Mouse (Mus musculus) heart, embryonic 10.5 days (tissue): ENCODE measurements around the gene Kcnj12. TPM values are rescaled to one million over a fixed set of nuclear protein-coding genes. Genes with fewer than 3 reads are reported as not detected.

ENCODE experiments used
- DNase-seq: peaks from one replicate; pipeline ENCODE4 v3.0.0-alpha.2; 2017; ENCODE audit warnings: low spot score
- H3K27ac ChIP-seq: fragments of 300-500 bp; sonication (generic); 2 replicates; pipeline ENCODE4 v1.5.1; 2016; ENCODE audit warnings: mild to moderate bottlenecking
- H3K27me3 ChIP-seq: fragments of 300-500 bp; sonication (generic); 2 replicates; pipeline ENCODE4 v1.6.1; 2016; ENCODE audit warnings: mild to moderate bottlenecking; ENCODE audit not compliant: poor library complexity, insufficient read depth, severe bottlenecking
- H3K36me3 ChIP-seq: fragments of 300-500 bp; sonication (generic); 2 replicates; pipeline ENCODE4 v1.6.1; 2016; ENCODE audit warnings: mild to moderate bottlenecking, moderate library complexity
- H3K4me1 ChIP-seq: fragments of 300-500 bp; sonication (generic); 2 replicates; pipeline ENCODE4 v1.6.1; 2016; ENCODE audit warnings: mild to moderate bottlenecking
- H3K4me3 ChIP-seq: fragments of 300-500 bp; sonication (generic); 2 replicates; pipeline ENCODE4 v1.5.1; 2016; ENCODE audit warnings: mild to moderate bottlenecking, moderate library complexity
- H3K9me3 ChIP-seq: fragments of 300-500 bp; sonication (generic); 2 replicates; pipeline ENCODE4 v1.6.1; 2016; ENCODE audit warnings: mild to moderate bottlenecking, moderate library complexity
- WGBS: fragments of 180-500 bp; shearing (Covaris S2); methylation state at CpG from one replicate; pipeline ENCODE4 v1.1.7; 2016; 5-methylcytosine and 5-hydroxymethylcytosine counted together
- polyA plus RNA-seq: library from polyadenylated mRNA; unstranded; fragments of >200 nt; fragmentation: Nextera tagmentation; extraction: Ambion mirVana; gene quantifications from 2 replicates; pipeline ENCODE4 v1.2.1, GENCODE M21; 2016

Kcnj12 gene
- polyA plus RNA-seq, 1 experiment from 2014 or later: 1.7 TPM

- peak overlapping the region; percentile 64 for H3K27ac ChIP-seq
- no peak for DNase-seq
- H3K27me3 ChIP-seq: peaks cover 44% of the 10 kb centered on the region
- WGBS: 56% methylated on average over 11 of the region's 11 CpGs
- H3K4me1 ChIP-seq: peaks cover 51% of the 10 kb centered on the region
- no peak overlapping the region for H3K4me3 ChIP-seq
- H3K9me3 ChIP-seq: no peaks in the 10 kb centered on the region
- H3K36me3 ChIP-seq: no peaks in the 10 kb centered on the region
Measured at GRCm38 (mm10) chr11:61028211-61028950, 6.0 kb downstream of the Kcnj12 start.

DNA sequence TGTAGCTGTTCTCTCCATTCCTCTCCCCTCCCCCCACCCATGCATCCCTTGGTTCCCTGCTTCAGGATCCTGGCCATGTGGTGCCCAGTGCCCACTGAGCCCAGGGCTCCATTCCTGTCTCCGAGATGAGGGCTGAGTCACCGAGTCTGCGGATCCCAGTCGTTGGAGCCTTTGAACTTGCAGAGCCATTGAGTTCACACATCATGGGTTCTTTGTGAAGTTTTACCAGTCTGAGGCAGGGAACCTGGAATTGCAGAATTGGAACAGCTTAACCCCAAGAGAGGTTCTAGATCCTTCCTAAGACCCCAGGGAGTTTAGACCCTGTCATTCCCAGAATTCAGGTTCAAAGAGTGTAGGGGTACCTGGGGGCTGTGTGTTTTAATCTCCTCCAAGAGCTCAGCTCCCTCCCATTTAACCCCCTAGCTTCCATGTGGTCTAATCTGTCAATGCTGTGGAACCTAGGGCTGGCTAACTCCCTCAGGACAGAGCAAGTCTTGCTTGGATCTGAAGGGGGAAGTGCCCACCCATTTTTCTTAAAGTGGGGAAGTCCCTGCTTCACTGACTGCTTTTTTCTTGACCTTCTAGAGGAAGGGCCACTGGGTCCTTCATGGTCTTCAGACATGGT lies 6.9 kb downstream of the Kcnj12 start:
- Histone ChIP-seq H3K4me3 (no peak overlapping the region), H3K27me3 (peaks cover 36% of the 10 kb centered on the region), H3K27ac (no peak overlapping the region), H3K4me1 (peaks cover 48% of the 10 kb centered on the region), H3K9me3 (no peaks in the 10 kb centered on the region), H3K36me3 (no peaks in the 10 kb centered on the region)
- no peak for DNase-seq
- WGBS: 49% methylated on average over 4 of the region's 4 CpGs

GRCm38 (mm10) chr11:61029864-61030595 lies 7.7 kb downstream of the Kcnj12 start:
- Histone ChIP-seq H3K9me3 (no peaks in the 10 kb centered on the region), H3K36me3 (no peaks in the 10 kb centered on the region), H3K27ac (no peak overlapping the region), H3K4me3 (no peak overlapping the region), H3K27me3 (peaks cover 28% of the 10 kb centered on the region), H3K4me1 (peaks cover 41% of the 10 kb centered on the region)
- 75% methylated on average over 7 of the region's 7 CpGs for WGBS
- no peak for DNase-seq

DNA sequence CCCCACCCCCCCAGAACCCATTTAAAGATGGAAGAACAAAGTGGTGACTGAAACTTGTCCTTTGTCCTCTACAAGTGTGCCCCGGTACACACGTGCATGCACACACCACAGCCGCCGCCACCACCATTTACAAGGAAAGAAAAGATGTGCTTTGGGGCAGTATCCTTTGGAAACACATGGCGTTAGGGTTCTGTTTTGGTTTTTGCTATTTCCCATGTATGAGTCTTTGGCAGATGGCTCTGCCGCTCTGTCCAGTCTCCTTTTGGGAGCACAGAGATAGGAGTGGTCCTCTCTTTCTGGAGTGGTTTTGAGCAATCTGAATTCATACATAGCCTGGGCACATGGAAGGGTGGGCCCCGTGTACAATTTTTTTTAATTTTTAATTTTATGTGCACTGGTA lies 8.8 kb downstream of the Kcnj12 start:
- WGBS: 93% methylated on average over 7 of the region's 7 CpGs

DNA sequence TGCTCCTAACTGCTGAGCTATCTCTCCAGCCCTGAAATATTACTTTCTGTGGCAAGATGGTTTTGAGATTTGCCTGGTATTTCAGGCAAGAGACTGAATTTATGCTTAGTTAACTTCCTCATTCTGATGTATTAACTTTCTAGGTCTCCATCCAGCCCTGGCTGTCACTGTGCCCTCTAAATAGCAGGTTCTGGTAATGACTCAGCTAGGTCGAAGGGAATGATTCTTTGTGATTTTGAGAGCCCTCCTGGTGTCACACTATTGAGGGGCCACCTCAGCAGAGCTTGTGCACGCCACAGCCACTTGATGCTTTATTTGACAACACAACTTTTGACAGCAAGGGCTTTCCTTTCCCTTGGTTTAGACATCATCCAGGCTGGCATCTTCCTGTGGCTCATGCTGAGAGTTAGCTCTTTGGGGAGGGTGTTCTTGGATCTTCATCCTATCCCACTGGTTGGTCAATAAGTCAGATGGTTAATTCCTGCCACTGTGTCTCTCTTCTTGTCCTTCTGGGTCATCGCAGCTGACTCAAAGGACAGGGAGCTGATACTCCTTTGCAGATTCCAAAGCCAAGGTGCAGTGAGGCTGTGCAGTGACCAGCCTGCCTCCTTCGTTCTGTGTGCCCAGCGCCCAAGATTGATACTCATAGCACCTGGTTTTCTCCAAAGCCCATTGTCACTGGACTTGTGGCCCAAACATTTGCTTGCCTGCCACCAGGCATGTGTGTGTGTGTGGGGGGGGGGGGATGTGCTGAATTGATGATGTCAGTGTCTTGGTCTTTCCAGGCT lies 9.5 kb downstream of the Kcnj12 start:
- DNase-seq: no peak
- Histone ChIP-seq H3K9me3 (no peaks in the 10 kb centered on the region), H3K27me3 (peaks cover 11% of the 10 kb centered on the region; the same call in 1 of the 2 replicates), H3K4me3 (no peak overlapping the region), H3K27ac (no peak overlapping the region), H3K36me3 (no peaks in the 10 kb centered on the region), H3K4me1 (peaks cover 23% of the 10 kb centered on the region)
- 77% methylated on average over 5 of the region's 5 CpGs for WGBS

More for the DNA sequence above, 8.8 kb downstream of the Kcnj12 start:
- DNase-seq: no peak
- Histone ChIP-seq H3K4me3 (no peak overlapping the region), H3K36me3 (no peaks in the 10 kb centered on the region), H3K27me3 (peaks cover 18% of the 10 kb centered on the region), H3K9me3 (no peaks in the 10 kb centered on the region), H3K27ac (no peak overlapping the region), H3K4me1 (peaks cover 30% of the 10 kb centered on the region)

GRCm38 (mm10) chr11:61032481-61032880 lies 10.1 kb downstream of the Kcnj12 start:
- H3K27me3 ChIP-seq: 0 out of 2 replicates have a peak, but pooled peaks cover 4% of the 10 kb centered on the region
- H3K36me3 ChIP-seq: no peaks in the 10 kb centered on the region
- H3K4me1 ChIP-seq: peaks cover 18% of the 10 kb centered on the region
- 78% methylated on average over 7 of the region's 7 CpGs for WGBS
- no peaks in the 10 kb centered on the region for H3K9me3 ChIP-seq
- DNase-seq: no peak
- no peak overlapping the region for H3K27ac ChIP-seq
- H3K4me3 ChIP-seq: no peak overlapping the region

- Histone ChIP-seq H3K9me3 (no peaks in the 10 kb centered on the region), H3K36me3 (no peaks in the 10 kb centered on the region), H3K4me1 (peaks cover 15% of the 10 kb centered on the region), H3K27me3 (0 out of 2 replicates have a peak, but pooled peaks cover 4% of the 10 kb centered on the region), H3K27ac (no peak overlapping the region), H3K4me3 (no peak overlapping the region)
- no peak for DNase-seq
- WGBS: 78% methylated on average over 5 of the region's 5 CpGs
Measured at GRCm38 (mm10) chr11:61033160-61033559, 10.8 kb downstream of the Kcnj12 start.

GRCm38 (mm10) chr11:61036639-61037038 lies 14.3 kb downstream of the Kcnj12 start:
- H3K4me3 ChIP-seq: no peak overlapping the region
- no peaks in the 10 kb centered on the region for H3K9me3 ChIP-seq
- no peak overlapping the region for H3K27ac ChIP-seq
- peaks cover 11% of the 10 kb centered on the region for H3K4me1 ChIP-seq
- WGBS: 91% methylated on average over 9 of the region's 9 CpGs
- no peak for DNase-seq
- no peaks in the 10 kb centered on the region for H3K36me3 ChIP-seq
- H3K27me3 ChIP-seq: no peaks in the 10 kb centered on the region

GRCm38 (mm10) chr11:61038277-61038782 lies 16.0 kb downstream of the Kcnj12 start:
- Histone ChIP-seq H3K27ac (no peak overlapping the region), H3K27me3 (0 out of 2 replicates have a peak, but pooled peaks cover under 1% of the 10 kb centered on the region), H3K36me3 (no peaks in the 10 kb centered on the region), H3K4me1 (peaks cover 28% of the 10 kb centered on the region), H3K4me3 (no peak overlapping the region), H3K9me3 (no peaks in the 10 kb centered on the region)
- WGBS: 70% methylated on average over 9 of the region's 9 CpGs
- no peak for DNase-seq

GRCm38 (mm10) chr11:61040856-61041652 lies 18.7 kb downstream of the Kcnj12 start:
- no peak overlapping the region for H3K4me3 ChIP-seq
- 79% methylated on average over 11 of the region's 11 CpGs for WGBS

GRCm38 (mm10) chr11:61042593-61042992 lies 20.2 kb downstream of the Kcnj12 start:
- Histone ChIP-seq H3K27me3 (peaks cover 16% of the 10 kb centered on the region; the same call in 1 of the 2 replicates), H3K4me1 (peaks cover 48% of the 10 kb centered on the region), H3K36me3 (no peaks in the 10 kb centered on the region), H3K4me3 (peak overlapping the region; percentile 19; the same call in 1 of the 2 replicates), H3K27ac (0 out of 2 replicates have a peak overlapping the region, but pooled peaks have one; percentile 1), H3K9me3 (no peaks in the 10 kb centered on the region)
- DNase-seq: no peak
- WGBS: 3% methylated on average over 8 of the region's 8 CpGs

More at GRCm38 (mm10) chr11:61040856-61041652, 18.7 kb downstream of the Kcnj12 start:
- no peak overlapping the region for H3K27ac ChIP-seq
- H3K27me3 ChIP-seq: peaks cover 16% of the 10 kb centered on the region; the same call in 1 of the 2 replicates
- H3K9me3 ChIP-seq: no peaks in the 10 kb centered on the region
- H3K4me1 ChIP-seq: peaks cover 42% of the 10 kb centered on the region
- no peaks in the 10 kb centered on the region for H3K36me3 ChIP-seq
- DNase-seq: no peak
